Mouse (Mus musculus) urinary bladder, postnatal 25 days (tissue): Measurements from ENCODE around the gene Arrdc3.

Experiments
- DNase-seq: peaks from one replicate; pipeline ENCODE4 v3.0.0; 2022; ENCODE audit warnings: low spot score

Arrdc3 gene

DNA sequence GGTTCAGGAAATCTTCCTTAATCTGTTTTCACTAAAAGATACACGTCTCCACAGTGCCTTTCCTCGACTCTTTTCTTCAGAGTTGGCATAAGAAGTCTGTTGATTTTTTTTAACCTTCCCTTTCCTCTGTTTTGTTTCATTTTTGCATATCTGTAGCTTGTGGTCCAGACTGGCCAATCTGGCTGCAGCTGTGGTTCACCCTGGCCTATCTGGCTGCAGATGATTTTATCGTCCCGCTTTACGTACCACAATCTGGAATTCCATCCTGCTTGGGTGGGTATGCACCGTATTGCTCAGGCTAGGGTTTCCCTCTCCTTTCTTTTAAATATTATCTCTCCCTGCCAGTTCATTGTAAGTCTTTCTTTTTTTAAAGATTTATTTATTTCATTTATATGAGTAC lies 37.8 kb downstream of the Arrdc3 start:
- no peak for DNase-seq

DNA sequence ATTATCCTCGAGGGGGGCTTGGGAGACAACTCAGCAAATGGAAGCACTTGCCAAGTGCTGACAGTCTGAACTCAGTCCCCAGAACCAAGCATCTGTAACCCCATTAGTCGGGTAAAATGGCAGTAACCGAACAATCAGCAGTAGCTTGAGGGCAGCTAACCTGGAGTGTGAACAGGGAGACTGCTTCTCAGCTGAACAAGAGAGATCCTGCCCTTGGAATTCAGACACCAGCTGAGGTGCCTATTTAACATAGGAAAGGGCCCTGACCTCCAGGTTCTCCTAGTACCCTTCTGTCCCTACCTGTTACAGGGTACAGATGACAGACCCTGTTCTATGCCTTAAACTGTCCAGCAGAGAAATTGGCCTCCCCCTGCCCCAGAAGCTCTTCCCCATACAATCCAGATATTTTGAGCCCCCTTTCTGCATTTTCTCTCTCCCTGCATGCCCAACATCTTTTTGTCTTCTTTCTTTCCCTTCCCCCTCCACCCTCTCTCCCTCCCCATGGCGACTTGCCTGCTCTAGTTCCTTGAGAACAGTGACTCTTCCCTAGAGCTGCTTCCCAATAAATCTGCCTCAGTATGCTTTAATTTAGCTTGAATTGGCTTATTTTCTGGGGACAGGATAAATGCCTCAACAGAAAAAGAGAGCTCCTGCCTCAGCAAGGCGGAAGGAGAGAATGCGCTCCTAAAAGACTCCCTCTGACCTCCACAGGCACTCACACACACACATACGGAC lies 38.6 kb downstream of the Arrdc3 start:
- DNase-seq, result no peak

DNA sequence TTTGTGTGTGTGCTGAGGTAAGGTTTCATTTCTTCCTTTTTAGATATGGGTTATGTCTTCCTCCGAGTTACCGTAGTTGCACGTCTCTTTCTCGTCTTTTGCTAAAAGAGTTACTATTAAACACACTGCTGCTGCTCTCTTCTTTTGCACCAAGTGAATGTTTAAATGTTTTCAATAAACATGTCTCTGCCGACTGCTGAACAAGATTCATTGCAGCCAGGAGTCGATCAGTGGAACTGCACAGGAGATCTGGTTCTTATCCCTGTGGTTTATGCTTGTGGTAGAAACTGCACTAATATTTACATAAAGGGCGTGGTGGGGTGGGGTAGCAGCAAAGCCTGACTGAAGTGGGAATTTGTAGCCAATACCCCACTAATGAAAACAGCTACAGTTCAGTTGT lies 45.0 kb downstream of the Arrdc3 start:
- DNase-seq, result no peak

DNA sequence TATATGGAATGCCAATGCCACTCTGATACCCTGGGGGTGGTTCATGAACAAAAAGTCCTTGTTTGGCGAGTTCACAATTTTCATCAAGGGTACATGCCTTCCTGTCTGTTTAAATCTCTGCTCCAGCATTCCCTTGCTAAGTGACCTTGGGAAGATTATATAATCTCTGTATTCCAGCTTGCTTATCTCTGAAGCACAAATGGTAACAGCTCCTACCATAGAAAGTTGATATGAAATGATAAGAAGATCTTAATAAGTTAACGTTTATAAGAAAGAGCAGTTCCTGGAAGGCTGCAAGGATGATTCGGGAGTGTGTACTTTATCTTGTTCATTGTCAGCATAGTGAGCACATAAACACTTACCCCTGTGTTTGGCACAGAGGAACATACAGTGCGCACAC lies 46.8 kb downstream of the Arrdc3 start:
- DNase-seq, result no peak

DNA sequence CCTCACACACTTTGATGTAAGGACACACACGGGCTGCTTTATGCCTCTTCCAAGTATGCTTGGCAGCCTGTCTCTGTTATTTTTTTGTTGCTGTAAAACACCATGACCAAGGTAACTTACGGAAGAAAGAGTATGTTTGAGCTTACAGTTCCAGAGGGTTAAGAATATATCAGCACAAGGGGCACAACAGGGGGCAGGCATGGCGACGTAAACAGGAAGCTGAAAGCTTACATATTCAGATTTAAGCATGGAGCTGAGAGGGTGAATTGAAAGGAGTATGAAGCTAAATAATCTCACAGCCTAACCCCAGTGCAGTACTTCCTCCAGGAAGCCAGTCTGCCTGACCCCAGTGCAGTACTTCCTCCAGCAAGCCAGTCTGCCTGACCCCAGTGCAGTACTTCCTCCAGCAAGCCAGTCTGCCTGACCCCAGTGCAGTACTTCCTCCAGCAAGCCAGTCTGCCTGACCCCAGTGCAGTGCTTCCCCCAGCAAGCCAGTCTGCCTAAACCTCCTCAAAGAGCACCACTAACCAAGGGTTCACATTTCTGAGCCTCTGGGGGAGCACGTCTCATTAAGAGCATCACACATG lies 49.7 kb downstream of the Arrdc3 start:
- DNase-seq, result no peak

DNA sequence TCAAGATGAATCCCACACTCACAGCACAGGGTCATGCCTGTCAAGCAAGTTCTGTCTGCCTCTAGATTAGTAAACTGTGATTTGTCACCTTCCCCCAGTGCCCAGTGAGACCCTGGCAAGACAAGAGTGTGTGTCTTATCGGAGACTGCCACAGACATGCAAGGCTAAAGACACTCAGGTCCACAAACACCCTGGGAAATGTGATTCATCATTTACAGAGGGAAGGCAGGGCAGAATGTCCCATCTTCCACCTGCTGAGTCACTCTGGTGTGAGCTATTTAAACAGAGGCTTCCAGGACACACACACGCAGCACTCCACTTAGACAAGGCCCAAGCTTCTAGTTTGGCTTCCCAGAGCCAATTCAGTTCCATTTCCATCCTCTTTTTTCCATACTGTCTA lies 53.2 kb downstream of the Arrdc3 start:
- DNase-seq, result no peak

DNA sequence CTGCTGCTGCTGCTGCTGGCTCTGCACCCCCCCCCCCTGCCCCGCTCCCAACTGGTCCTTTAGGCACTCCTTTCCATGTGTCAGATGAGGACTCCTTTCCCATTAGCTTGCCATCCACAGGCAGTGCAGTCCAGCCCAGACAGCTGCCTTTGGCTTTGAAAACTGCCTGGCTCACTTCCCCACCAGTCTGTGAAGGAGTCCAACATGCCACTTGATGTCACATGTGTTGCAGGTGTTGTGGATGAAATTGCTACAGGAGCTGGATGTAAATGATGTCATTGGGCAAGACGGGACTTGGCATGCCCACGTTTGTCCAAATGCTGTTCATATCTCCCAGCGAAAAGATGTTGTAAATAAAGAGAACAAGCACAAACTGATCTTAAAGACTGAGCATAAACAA lies 56.0 kb downstream of the Arrdc3 start:
- peak; percentile 9 for DNase-seq

DNA sequence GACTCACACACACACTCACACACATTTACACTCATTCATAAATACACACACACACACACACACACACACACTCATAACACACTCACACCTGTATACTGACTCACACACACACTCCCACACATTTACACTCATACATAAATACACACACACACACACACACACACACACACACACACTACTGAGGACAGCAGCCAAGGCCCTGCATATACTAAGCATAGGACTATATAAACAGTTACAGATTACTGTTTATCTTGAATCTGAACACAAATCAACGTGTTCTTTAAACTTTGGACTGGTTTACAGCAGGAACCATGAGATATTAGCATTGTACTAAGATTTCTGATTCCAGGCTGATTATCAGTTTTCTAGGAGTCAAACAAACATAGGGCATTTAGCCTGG lies 56.7 kb downstream of the Arrdc3 start:
- no peak for DNase-seq

DNA sequence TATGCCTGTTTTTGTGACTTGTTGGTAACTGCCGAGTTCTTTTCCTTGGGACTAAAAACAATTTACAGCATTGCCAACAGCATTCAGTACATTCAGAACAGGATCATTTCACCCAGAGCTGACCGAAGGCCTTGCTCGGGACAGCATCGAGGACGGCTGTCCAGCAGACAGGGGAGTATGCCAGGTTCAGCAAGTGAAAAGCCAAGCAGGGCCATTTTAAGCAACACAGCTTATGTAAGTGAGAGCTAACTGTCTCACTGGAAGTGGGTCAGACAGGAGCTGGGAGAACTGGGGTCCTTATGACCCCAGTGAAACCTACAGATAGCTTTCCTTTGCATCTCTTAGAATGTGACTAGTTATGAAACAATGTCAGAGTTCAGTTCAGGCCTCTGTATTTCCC lies 57.2 kb downstream of the Arrdc3 start:
- peak; percentile 24 for DNase-seq

DNA sequence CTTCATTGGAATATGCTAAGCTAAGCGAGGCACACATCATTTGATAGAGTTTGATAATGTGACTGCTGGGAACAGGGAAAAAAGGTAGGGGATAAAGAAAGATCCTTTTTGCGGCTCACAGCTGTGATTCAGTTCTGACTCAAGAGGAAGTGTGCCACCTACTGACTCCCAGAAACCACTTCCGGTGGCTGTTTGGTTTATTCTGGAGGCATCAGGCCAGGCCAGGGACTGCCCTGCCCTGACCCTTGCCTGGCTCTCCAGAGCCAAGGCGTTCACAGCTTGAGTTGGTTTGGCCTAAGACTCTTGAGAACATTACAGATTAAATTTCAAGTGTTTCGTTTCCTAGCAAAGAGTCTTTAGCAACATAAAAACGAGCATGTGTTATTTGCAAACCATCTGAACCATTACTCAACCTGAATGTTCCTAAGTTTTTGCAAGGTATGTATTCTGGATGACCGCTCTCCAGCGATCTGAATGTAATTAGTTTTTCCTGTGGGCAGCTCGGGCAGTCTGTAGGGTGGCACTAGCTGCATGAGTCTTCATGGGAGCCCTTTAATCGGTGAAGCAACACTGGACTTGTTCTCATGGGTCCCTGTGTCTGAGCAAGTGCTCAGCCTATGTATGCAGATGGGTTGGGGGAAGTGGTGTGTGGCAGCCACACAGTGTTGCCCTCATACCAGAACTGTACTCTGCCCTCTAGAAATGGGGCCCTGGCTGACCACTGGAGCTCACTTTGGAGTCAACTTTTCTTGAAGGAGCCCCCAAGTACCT lies 57.9 kb downstream of the Arrdc3 start:
- peak; percentile 38 for DNase-seq

DNA sequence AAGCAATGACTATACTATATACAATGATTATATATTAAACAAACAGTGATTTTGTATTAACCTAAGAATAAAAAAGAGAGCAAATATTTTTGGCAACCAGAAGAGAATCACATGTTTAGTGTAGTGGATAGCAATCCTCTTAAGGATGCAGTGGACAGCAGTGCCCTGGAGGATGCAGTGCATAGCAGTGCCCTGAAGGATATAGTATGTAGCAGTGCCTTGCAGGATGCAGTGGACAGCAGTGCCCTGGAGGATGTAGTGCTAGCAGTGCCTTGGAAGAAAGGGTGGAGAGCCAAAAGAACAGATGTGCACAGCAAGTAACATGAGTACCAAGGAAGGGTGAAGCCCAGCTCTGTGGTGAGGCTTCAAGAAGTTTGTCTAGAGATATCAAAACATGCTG lies 61.3 kb downstream of the Arrdc3 start:
- DNase-seq, result no peak
